Mouse (Mus musculus): ENCODE results near the gene Hspe1. TPM values are rescaled to one million over a fixed set of nuclear protein-coding genes. Genes with fewer than 3 reads are reported as not detected.

Gene Hspe1
- total and polyA plus RNA-seq, 2 experiments, result 29.5 to 259 TPM

DNA sequence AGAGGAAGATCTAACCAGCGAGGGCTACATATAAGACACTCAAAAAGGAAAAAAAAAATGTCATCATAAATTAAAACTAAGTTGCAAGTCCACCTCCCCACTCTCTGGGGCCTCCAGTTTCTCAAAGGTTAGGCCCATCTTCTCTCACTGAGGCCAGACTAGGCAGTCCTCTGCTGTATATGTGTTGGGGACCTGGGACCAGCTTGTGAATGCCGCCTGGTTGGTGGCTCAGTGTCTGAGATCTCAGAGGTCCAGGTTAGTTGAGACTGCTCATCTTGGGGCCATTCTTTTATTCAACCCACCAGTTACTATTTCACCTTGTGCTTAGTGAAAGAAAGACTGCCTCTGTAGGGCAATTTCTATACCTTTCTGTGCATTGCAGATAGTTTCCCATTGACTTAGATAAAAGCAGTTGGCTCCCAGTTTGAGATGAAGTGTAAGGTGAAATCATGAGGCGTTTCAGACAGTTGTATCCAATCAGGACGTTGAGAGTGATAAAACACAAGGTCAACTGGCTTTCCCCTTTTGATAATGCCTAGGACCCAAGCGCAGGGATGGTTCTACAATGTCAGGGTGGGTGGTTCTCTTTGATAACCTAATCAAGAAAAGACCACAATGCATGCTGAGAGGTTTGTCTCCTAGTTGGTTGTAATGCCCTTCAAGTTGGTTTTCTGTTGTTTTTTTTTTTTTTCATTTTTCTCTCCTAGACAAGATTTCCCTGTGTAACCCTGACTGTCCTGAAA, 12.1 kb upstream of the Hspe1 start:
- DNase-seq (ENCODE audit: extremely low read depth, low read depth, low spot score), result no peak

DNA sequence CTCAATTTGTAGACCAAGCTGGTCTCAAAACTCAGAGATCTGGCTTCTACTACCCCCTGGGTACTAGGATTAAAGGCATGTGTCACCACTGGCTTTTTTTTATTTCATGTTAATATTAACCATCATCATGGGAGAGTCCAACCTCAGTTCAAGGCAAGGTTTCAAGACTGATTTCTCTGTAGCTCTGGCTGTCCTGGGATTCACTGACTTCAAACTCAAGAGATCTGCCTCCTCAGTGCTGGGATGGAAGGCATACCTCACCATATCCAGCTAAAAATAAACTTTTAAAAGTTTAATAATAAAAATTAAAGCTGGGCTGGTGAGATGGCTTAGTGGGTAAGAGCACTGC, 11.6 kb upstream of the Hspe1 start:
- no peak overlapping the region; the same call in 1 of the 2 replicates for H3K27ac ChIP-seq (replicated peaks; ENCODE audit: insufficient read depth, low read depth, low read length)
- H3K36me3 ChIP-seq (ENCODE audit: control insufficient read depth, insufficient read depth, low read length), result peaks cover 51% of the 10 kb centered on the region
- peaks cover 10% of the 10 kb centered on the region for H3K4me1 ChIP-seq (ENCODE audit: control insufficient read depth, insufficient read depth, low read length)
- H3K4me3 ChIP-seq (ENCODE audit: insufficient read depth, low read depth, low read length), result no peak overlapping the region
- no peak overlapping the region for H3K9ac ChIP-seq (ENCODE audit: low read depth, low read length)
- TF ChIP-seq CTCF (IDR thresholded peaks at IDR 0.05; ENCODE audit: low read depth, low read length), result no peak
- no peak for TF ChIP-seq POLR2A (IDR thresholded peaks at IDR 0.05; ENCODE audit: extremely low read depth, insufficient read depth, low read length)
- no peaks in the 10 kb centered on the region for H3K27me3 ChIP-seq (ENCODE audit: control insufficient read depth, insufficient read depth, low read length)
- H3K79me2 ChIP-seq (ENCODE audit: control insufficient read depth, insufficient read depth, low read length), result no peaks in the 10 kb centered on the region
- DNase-seq (ENCODE audit: extremely low read depth, low read depth, low spot score), result peak; percentile 58

More for the DNA sequence above, 12.1 kb upstream of the Hspe1 start:
- peak overlapping the region; percentile 36 for H3K27ac ChIP-seq (replicated peaks; ENCODE audit: insufficient read depth, low read depth, low read length)
- WGBS, result 75% methylated on average over 5 of the region's 5 CpGs
- no peaks in the 10 kb centered on the region for H3K27me3 ChIP-seq (ENCODE audit: control insufficient read depth, insufficient read depth, low read length)
- no peak overlapping the region for H3K4me3 ChIP-seq (ENCODE audit: insufficient read depth, low read depth, low read length)
- peaks cover 52% of the 10 kb centered on the region for H3K36me3 ChIP-seq (ENCODE audit: control insufficient read depth, insufficient read depth, low read length)
- TF ChIP-seq POLR2A (IDR thresholded peaks at IDR 0.05; ENCODE audit: extremely low read depth, insufficient read depth, low read length) (no peak), CTCF (IDR thresholded peaks at IDR 0.05; ENCODE audit: low read depth, low read length) (no peak)
- H3K79me2 ChIP-seq (ENCODE audit: control insufficient read depth, insufficient read depth, low read length), result no peaks in the 10 kb centered on the region
- peaks cover 9% of the 10 kb centered on the region for H3K4me1 ChIP-seq (ENCODE audit: control insufficient read depth, insufficient read depth, low read length)
- no peak overlapping the region for H3K9ac ChIP-seq (ENCODE audit: low read depth, low read length)

DNA sequence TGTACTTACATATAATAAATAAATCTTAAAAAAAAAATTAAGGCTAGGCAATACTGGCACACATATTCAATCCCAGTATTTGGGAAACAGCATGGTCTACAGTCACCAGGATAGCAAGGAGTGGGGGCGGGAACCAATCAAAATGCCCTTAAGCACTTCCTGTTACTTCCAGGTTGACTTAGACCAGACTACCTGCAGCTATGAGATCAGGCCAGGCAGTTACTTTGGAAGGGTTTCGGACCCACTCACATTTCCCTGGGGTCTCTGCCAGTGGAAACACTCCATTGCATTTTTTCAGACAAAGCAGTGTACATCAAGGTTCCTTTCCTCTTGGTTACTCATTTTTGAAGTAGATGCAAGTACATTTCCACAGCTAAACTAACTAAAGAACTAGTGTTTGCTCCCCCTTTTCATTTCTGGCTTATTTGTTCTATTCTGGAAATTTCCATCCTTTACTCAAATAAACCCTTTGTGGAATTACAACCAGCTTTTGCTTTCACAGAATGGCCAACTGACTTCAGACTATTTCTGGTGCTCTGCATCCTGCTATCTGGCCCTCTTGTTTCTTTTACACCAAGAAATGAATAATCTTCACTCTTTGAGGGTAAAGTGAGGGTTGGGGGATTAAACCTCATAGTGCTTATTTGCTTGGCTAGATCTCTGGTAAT, 10.9 kb upstream of the Hspe1 start:
- H3K36me3 ChIP-seq (ENCODE audit: control insufficient read depth, insufficient read depth, low read length), result peaks cover 51% of the 10 kb centered on the region
- DNase-seq (ENCODE audit: extremely low read depth, low read depth, low spot score), result no peak

DNA sequence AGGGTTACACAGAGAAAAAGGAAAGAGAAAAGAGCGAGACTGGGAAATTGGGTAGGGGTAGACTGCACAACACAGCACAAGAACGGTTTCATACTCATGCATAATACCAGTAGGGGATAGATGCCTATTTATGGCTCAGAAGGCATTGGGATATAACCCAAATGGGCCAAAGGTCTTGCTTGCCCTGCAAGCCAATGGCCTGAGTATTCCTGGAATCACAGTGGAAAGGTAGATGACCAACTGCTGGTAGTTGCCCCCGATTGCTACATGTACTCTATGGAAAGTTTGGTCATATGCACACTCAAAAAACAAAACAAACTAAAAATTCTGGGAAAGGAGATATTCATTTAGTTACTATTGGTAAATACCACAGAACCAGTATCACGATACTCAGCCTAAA, 8.3 kb upstream of the Hspe1 start:
- peaks cover 69% of the 10 kb centered on the region for H3K36me3 ChIP-seq (ENCODE audit: control insufficient read depth, insufficient read depth, low read length)
- WGBS, result 35% methylated on average over 4 of the region's 4 CpGs
- DNase-seq (ENCODE audit: extremely low read depth, low read depth, low spot score), result peak; percentile 85
- H3K4me1 ChIP-seq (ENCODE audit: control insufficient read depth, insufficient read depth, low read length), result peaks cover 15% of the 10 kb centered on the region
- H3K9ac ChIP-seq (ENCODE audit: low read depth, low read length), result no peak overlapping the region; the same call in 1 of the 2 replicates
- TF ChIP-seq CTCF (IDR thresholded peaks at IDR 0.05; ENCODE audit: low read depth, low read length) (no peak), POLR2A (IDR thresholded peaks at IDR 0.05; ENCODE audit: extremely low read depth, insufficient read depth, low read length) (no peak)
- H3K27me3 ChIP-seq (ENCODE audit: control insufficient read depth, insufficient read depth, low read length), result no peaks in the 10 kb centered on the region
- no peak overlapping the region for H3K4me3 ChIP-seq (ENCODE audit: insufficient read depth, low read depth, low read length)
- peak overlapping the region; percentile 61 for H3K27ac ChIP-seq (replicated peaks; ENCODE audit: insufficient read depth, low read depth, low read length)
- H3K79me2 ChIP-seq (ENCODE audit: control insufficient read depth, insufficient read depth, low read length), result peaks cover 2% of the 10 kb centered on the region; the same call in 1 of the 2 replicates

More for the DNA sequence above, 10.9 kb upstream of the Hspe1 start:
- no peaks in the 10 kb centered on the region for H3K79me2 ChIP-seq (ENCODE audit: control insufficient read depth, insufficient read depth, low read length)
- 0 out of 2 replicates have a peak overlapping the region, but pooled peaks have one; percentile 48 for H3K27ac ChIP-seq (replicated peaks; ENCODE audit: insufficient read depth, low read depth, low read length)
- no peak for TF ChIP-seq POLR2A (IDR thresholded peaks at IDR 0.05; ENCODE audit: extremely low read depth, insufficient read depth, low read length)
- TF ChIP-seq CTCF (IDR thresholded peaks at IDR 0.05; ENCODE audit: low read depth, low read length), result no peak
- WGBS, result 100% methylated on average over 2 of the region's 2 CpGs
- no peaks in the 10 kb centered on the region for H3K27me3 ChIP-seq (ENCODE audit: control insufficient read depth, insufficient read depth, low read length)
- no peak overlapping the region for H3K4me3 ChIP-seq (ENCODE audit: insufficient read depth, low read depth, low read length)
- peaks cover 10% of the 10 kb centered on the region for H3K4me1 ChIP-seq (ENCODE audit: control insufficient read depth, insufficient read depth, low read length)
- no peak overlapping the region for H3K9ac ChIP-seq (ENCODE audit: low read depth, low read length)

DNA sequence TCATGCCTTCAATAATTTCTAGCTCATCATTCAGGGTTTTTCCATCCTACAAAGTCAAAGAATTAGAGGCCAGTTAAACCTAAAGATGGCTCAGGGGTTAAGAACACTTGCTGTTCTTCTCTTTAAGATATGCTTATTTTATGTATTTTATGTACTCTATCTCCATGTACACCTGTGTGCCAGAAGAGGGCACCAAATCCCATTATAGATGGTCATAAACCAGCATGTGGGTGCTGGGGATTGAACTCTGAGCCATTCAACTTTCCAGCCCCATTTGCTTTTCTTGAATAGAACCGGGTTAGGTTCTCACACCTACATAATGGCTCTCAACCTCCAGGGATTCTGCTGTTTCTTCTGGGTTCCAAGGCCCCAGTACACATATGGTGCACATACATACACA, 5.8 kb upstream of the Hspe1 start:
- Histone ChIP-seq H3K27ac (replicated peaks; ENCODE audit: insufficient read depth, low read depth, low read length) (no peak overlapping the region), H3K4me3 (ENCODE audit: insufficient read depth, low read depth, low read length) (no peak overlapping the region), H3K4me1 (ENCODE audit: control insufficient read depth, insufficient read depth, low read length) (peaks cover 17% of the 10 kb centered on the region), H3K9ac (ENCODE audit: low read depth, low read length) (no peak overlapping the region), H3K36me3 (ENCODE audit: control insufficient read depth, insufficient read depth, low read length) (peaks cover 74% of the 10 kb centered on the region), H3K27me3 (ENCODE audit: control insufficient read depth, insufficient read depth, low read length) (no peaks in the 10 kb centered on the region), H3K79me2 (ENCODE audit: control insufficient read depth, insufficient read depth, low read length) (peaks cover 7% of the 10 kb centered on the region; the same call in 1 of the 2 replicates)
- TF ChIP-seq CTCF (IDR thresholded peaks at IDR 0.05; ENCODE audit: low read depth, low read length) (peak; percentile 10; the same call in 1 of the 2 replicates), POLR2A (IDR thresholded peaks at IDR 0.05; ENCODE audit: extremely low read depth, insufficient read depth, low read length) (no peak)
- WGBS, result 50% methylated on average over 1 of the region's 1 CpGs
- DNase-seq (ENCODE audit: extremely low read depth, low read depth, low spot score), result peak; percentile 39

Measured in liver, adult 2 months (tissue).